Mouse (Mus musculus): ENCODE measurements at regions not wholly inside any gene's neighbourhood (a gene's known extent, or its start where the extent isn't known, plus 50 kb on each side); places are given as distances from the start of the nearest gene placed in this dataset.

- no peaks in the 10 kb centered on the region for H3K4me1 ChIP-seq (ENCODE audit: control insufficient read depth, insufficient read depth, low read length)
- H3K4me2 ChIP-seq (ENCODE audit: low read depth, severe bottlenecking), result no peak overlapping the region
- ATAC-seq (ENCODE audit: insufficient number of reproducible peaks, low FRiP score, low TSS enrichment, low read depth), result no peak
- H3K9me3 ChIP-seq (ENCODE audit: control insufficient read depth, low read length), result no peaks in the 10 kb centered on the region
- H3K27ac ChIP-seq (replicated peaks; ENCODE audit: low read depth, low read length), result no peak overlapping the region
- H3K27me3 ChIP-seq (ENCODE audit: control insufficient read depth, insufficient read depth, low read length), result no peaks in the 10 kb centered on the region
- no peak overlapping the region for H3K9ac ChIP-seq (ENCODE audit: low read length)
- DNase-seq (ENCODE audit: low spot score), result no peak
- no peaks in the 10 kb centered on the region for H3K36me3 ChIP-seq (ENCODE audit: control insufficient read depth, insufficient read depth, low read length)
- no peak overlapping the region for H3K4me3 ChIP-seq (ENCODE audit: low read depth, low read length)
These were observed 459.9 kb downstream of the Olfm4 start for GRCm38 (mm10) chr14:80443820-80444219.

GRCm38 (mm10) chr14:80471470-80471869 is 487.6 kb downstream of the Olfm4 start:
- Histone ChIP-seq H3K36me3 (ENCODE audit: control insufficient read depth, insufficient read depth, low read length) (no peaks in the 10 kb centered on the region), H3K4me1 (ENCODE audit: control insufficient read depth, insufficient read depth, low read length) (no peaks in the 10 kb centered on the region), H3K27ac (replicated peaks; ENCODE audit: low read depth, low read length) (no peak overlapping the region), H3K4me2 (ENCODE audit: low read depth, severe bottlenecking) (no peak overlapping the region), H3K9ac (ENCODE audit: low read length) (no peak overlapping the region), H3K27me3 (ENCODE audit: control insufficient read depth, insufficient read depth, low read length) (no peaks in the 10 kb centered on the region), H3K9me3 (ENCODE audit: control insufficient read depth, low read length) (no peaks in the 10 kb centered on the region), H3K4me3 (ENCODE audit: low read depth, low read length) (no peak overlapping the region)
- ATAC-seq (ENCODE audit: insufficient number of reproducible peaks, low FRiP score, low TSS enrichment, low read depth), result no peak
- DNase-seq (ENCODE audit: low spot score), result no peak
- WGBS, result 73% methylated on average over 1 of the region's 1 CpGs

- no peak for DNase-seq (ENCODE audit: low spot score)
- Histone ChIP-seq H3K4me3 (ENCODE audit: low read depth, low read length) (no peak overlapping the region), H3K9ac (ENCODE audit: low read length) (no peak overlapping the region), H3K4me1 (ENCODE audit: control insufficient read depth, insufficient read depth, low read length) (no peaks in the 10 kb centered on the region), H3K4me2 (ENCODE audit: low read depth, severe bottlenecking) (no peak overlapping the region), H3K36me3 (ENCODE audit: control insufficient read depth, insufficient read depth, low read length) (no peaks in the 10 kb centered on the region), H3K9me3 (ENCODE audit: control insufficient read depth, low read length) (no peaks in the 10 kb centered on the region), H3K27ac (replicated peaks; ENCODE audit: low read depth, low read length) (no peak overlapping the region), H3K27me3 (ENCODE audit: control insufficient read depth, insufficient read depth, low read length) (no peaks in the 10 kb centered on the region)
- ATAC-seq (ENCODE audit: insufficient number of reproducible peaks, low FRiP score, low TSS enrichment, low read depth), result no peak
These were observed 496.0 kb downstream of the Olfm4 start for GRCm38 (mm10) chr14:80479918-80480317.

GRCm38 (mm10) chr14:80482771-80483170 is 498.9 kb downstream of the Olfm4 start:
- WGBS, result 78% methylated on average over 3 of the region's 3 CpGs
- ATAC-seq (ENCODE audit: insufficient number of reproducible peaks, low FRiP score, low TSS enrichment, low read depth), result no peak

GRCm38 (mm10) chr14:80484256-80484655 is 500.4 kb downstream of the Olfm4 start:
- H3K36me3 ChIP-seq (ENCODE audit: control insufficient read depth, insufficient read depth, low read length), result no peaks in the 10 kb centered on the region
- H3K4me3 ChIP-seq (ENCODE audit: low read depth, low read length), result no peak overlapping the region
- H3K27me3 ChIP-seq (ENCODE audit: control insufficient read depth, insufficient read depth, low read length), result no peaks in the 10 kb centered on the region
- no peak overlapping the region for H3K9ac ChIP-seq (ENCODE audit: low read length)
- ATAC-seq (ENCODE audit: insufficient number of reproducible peaks, low FRiP score, low TSS enrichment, low read depth) (no peak), DNase-seq (ENCODE audit: low spot score) (no peak)
- no peaks in the 10 kb centered on the region for H3K4me1 ChIP-seq (ENCODE audit: control insufficient read depth, insufficient read depth, low read length)
- no peak overlapping the region for H3K4me2 ChIP-seq (ENCODE audit: low read depth, severe bottlenecking)
- no peaks in the 10 kb centered on the region for H3K9me3 ChIP-seq (ENCODE audit: control insufficient read depth, low read length)
- no peak overlapping the region for H3K27ac ChIP-seq (replicated peaks; ENCODE audit: low read depth, low read length)

More at GRCm38 (mm10) chr14:80482771-80483170, 498.9 kb downstream of the Olfm4 start:
- Histone ChIP-seq H3K36me3 (ENCODE audit: control insufficient read depth, insufficient read depth, low read length) (no peaks in the 10 kb centered on the region), H3K4me3 (ENCODE audit: low read depth, low read length) (no peak overlapping the region), H3K27ac (replicated peaks; ENCODE audit: low read depth, low read length) (no peak overlapping the region), H3K4me1 (ENCODE audit: control insufficient read depth, insufficient read depth, low read length) (no peaks in the 10 kb centered on the region), H3K9ac (ENCODE audit: low read length) (no peak overlapping the region), H3K27me3 (ENCODE audit: control insufficient read depth, insufficient read depth, low read length) (no peaks in the 10 kb centered on the region), H3K9me3 (ENCODE audit: control insufficient read depth, low read length) (no peaks in the 10 kb centered on the region), H3K4me2 (ENCODE audit: low read depth, severe bottlenecking) (no peak overlapping the region)
- DNase-seq (ENCODE audit: low spot score), result no peak

GRCm38 (mm10) chr14:80485149-80485548 is 501.3 kb downstream of the Olfm4 start:
- no peak overlapping the region for H3K27ac ChIP-seq (replicated peaks; ENCODE audit: low read depth, low read length)
- no peak overlapping the region for H3K9ac ChIP-seq (ENCODE audit: low read length)
- H3K4me3 ChIP-seq (ENCODE audit: low read depth, low read length), result no peak overlapping the region
- no peak overlapping the region for H3K4me2 ChIP-seq (ENCODE audit: low read depth, severe bottlenecking)
- no peak for DNase-seq (ENCODE audit: low spot score)
- H3K27me3 ChIP-seq (ENCODE audit: control insufficient read depth, insufficient read depth, low read length), result no peaks in the 10 kb centered on the region
- no peaks in the 10 kb centered on the region for H3K4me1 ChIP-seq (ENCODE audit: control insufficient read depth, insufficient read depth, low read length)
- H3K9me3 ChIP-seq (ENCODE audit: control insufficient read depth, low read length), result no peaks in the 10 kb centered on the region
- H3K36me3 ChIP-seq (ENCODE audit: control insufficient read depth, insufficient read depth, low read length), result no peaks in the 10 kb centered on the region
- ATAC-seq (ENCODE audit: insufficient number of reproducible peaks, low FRiP score, low TSS enrichment, low read depth), result no peak

GRCm38 (mm10) chr14:80486605-80487004 is 502.7 kb downstream of the Olfm4 start:
- 78% methylated on average over 6 of the region's 6 CpGs for WGBS
- Histone ChIP-seq H3K36me3 (ENCODE audit: control insufficient read depth, insufficient read depth, low read length) (no peaks in the 10 kb centered on the region), H3K4me3 (ENCODE audit: low read depth, low read length) (no peak overlapping the region), H3K9me3 (ENCODE audit: control insufficient read depth, low read length) (no peaks in the 10 kb centered on the region), H3K4me1 (ENCODE audit: control insufficient read depth, insufficient read depth, low read length) (no peaks in the 10 kb centered on the region), H3K27me3 (ENCODE audit: control insufficient read depth, insufficient read depth, low read length) (no peaks in the 10 kb centered on the region), H3K9ac (ENCODE audit: low read length) (no peak overlapping the region), H3K4me2 (ENCODE audit: low read depth, severe bottlenecking) (no peak overlapping the region), H3K27ac (replicated peaks; ENCODE audit: low read depth, low read length) (no peak overlapping the region)
- DNase-seq (ENCODE audit: low spot score) (no peak), ATAC-seq (ENCODE audit: insufficient number of reproducible peaks, low FRiP score, low TSS enrichment, low read depth) (no peak)

- no peaks in the 10 kb centered on the region for H3K9me3 ChIP-seq (ENCODE audit: control insufficient read depth, low read length)
- no peak overlapping the region for H3K27ac ChIP-seq (replicated peaks; ENCODE audit: low read depth, low read length)
- no peak overlapping the region for H3K9ac ChIP-seq (ENCODE audit: low read length)
- no peak overlapping the region for H3K4me3 ChIP-seq (ENCODE audit: low read depth, low read length)
- WGBS, result 85% methylated on average over 10 of the region's 10 CpGs
- no peak overlapping the region for H3K4me2 ChIP-seq (ENCODE audit: low read depth, severe bottlenecking)
- no peak for ATAC-seq (ENCODE audit: insufficient number of reproducible peaks, low FRiP score, low TSS enrichment, low read depth)
- H3K27me3 ChIP-seq (ENCODE audit: control insufficient read depth, insufficient read depth, low read length), result no peaks in the 10 kb centered on the region
- no peaks in the 10 kb centered on the region for H3K4me1 ChIP-seq (ENCODE audit: control insufficient read depth, insufficient read depth, low read length)
- DNase-seq (ENCODE audit: low spot score), result no peak
- H3K36me3 ChIP-seq (ENCODE audit: control insufficient read depth, insufficient read depth, low read length), result no peaks in the 10 kb centered on the region
These were observed 508.4 kb downstream of the Olfm4 start for GRCm38 (mm10) chr14:80492043-80492900.

GRCm38 (mm10) chr14:80492901-80493279 is 509.0 kb downstream of the Olfm4 start:
- no peak for ATAC-seq (ENCODE audit: insufficient number of reproducible peaks, low FRiP score, low TSS enrichment, low read depth)
- no peak for DNase-seq (ENCODE audit: low spot score)
- Histone ChIP-seq H3K4me2 (ENCODE audit: low read depth, severe bottlenecking) (no peak overlapping the region), H3K4me3 (ENCODE audit: low read depth, low read length) (no peak overlapping the region), H3K4me1 (ENCODE audit: control insufficient read depth, insufficient read depth, low read length) (no peaks in the 10 kb centered on the region), H3K27ac (replicated peaks; ENCODE audit: low read depth, low read length) (no peak overlapping the region), H3K9me3 (ENCODE audit: control insufficient read depth, low read length) (no peaks in the 10 kb centered on the region), H3K9ac (ENCODE audit: low read length) (no peak overlapping the region), H3K36me3 (ENCODE audit: control insufficient read depth, insufficient read depth, low read length) (no peaks in the 10 kb centered on the region), H3K27me3 (ENCODE audit: control insufficient read depth, insufficient read depth, low read length) (no peaks in the 10 kb centered on the region)
- 86% methylated on average over 4 of the region's 4 CpGs for WGBS

Data from limb, embryonic 11.5 days (tissue).